Mouse (Mus musculus) cerebral cortex, adult 2 months (tissue): Measurements from ENCODE around the gene Fchsd2.

Experiments
- WGBS: fragments of 180-500 bp; shearing (Covaris S2); methylation state at CpG from one replicate; pipeline ENCODE4 v1.1.7; 2018; 5-methylcytosine and 5-hydroxymethylcytosine counted together

Gene Fchsd2

DNA sequence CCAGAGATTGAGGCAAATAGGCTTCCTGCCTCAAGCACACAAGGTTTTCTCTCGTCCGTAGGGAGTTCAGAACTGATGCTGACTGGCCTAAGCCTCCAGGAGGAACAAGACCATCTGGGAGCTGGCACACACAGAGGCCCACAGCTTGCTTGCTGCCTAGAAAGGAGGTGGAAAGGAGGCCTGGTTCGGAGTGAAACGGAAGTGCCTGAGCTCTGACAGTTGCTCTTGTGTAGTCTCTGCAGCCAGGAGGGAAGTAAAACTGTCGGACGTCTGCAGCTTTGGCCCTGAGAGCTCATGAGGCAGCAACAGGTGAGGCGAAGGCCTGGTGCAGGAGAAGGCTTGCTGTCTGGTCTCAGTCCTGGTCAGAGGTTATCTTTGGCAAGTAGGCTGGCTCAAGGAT lies at the start of gene Fchsd2:
Fchsd2 (plus strand) TSS at position 246 of the 400 bp plus-strand sequence.
- 56% methylated on average over 7 of the region's 7 CpGs for WGBS

DNA sequence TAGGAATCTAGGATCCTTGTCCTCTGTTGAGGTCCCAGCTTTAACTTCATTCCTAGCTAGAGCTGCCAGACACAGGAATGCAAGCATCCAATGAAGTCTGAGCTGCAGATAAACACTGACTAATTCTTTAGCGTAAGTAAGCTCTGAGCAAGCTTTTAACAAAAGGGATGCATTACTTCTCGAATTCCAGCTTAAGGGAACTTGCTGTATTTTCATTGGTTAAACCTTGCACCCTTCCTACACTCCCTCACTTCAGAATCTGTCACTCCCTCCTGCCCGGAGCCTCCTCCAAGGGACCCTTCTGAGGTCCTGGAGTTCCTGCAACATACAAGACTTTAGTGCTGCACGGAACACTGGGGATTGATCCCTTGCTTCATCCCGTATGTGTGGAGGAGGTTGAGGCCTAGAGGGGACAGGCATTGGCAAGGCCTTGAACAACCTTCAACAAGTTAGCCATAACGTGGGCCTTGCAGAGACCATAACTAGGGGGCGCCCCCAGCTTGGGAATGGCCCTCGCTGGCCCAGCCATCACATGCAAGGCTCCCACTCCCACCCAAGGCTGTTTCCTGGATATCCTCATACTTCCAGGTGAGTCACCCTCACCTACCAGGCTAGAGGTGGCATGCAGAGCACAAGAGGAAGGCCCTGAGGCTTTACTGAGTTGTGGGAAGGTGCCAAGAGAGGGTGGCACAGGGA lies 48.7 kb upstream of the Fchsd2 start:
- WGBS, result 84% methylated on average over 8 of the region's 8 CpGs

DNA sequence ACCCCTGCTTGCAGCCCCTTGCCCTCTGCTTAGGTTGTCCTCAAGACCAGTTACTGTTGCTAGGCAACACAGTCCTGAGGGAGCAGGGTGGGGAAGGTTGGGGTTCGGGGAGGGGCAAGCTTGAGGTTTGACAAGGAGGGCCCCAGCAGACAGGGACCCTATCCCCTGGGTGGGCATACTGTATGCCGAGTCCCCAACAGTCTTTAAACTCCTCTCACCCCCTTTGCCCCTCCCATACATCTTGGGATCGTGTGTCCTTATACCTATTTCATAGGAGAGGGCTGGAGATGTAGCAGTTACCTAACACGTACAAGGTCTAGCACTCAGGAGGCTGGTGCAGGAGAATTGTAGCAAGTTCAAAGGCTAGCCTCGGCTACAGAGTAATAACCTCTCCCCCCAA lies 44.4 kb upstream of the Fchsd2 start:
- 88% methylated on average over 5 of the region's 5 CpGs for WGBS

DNA sequence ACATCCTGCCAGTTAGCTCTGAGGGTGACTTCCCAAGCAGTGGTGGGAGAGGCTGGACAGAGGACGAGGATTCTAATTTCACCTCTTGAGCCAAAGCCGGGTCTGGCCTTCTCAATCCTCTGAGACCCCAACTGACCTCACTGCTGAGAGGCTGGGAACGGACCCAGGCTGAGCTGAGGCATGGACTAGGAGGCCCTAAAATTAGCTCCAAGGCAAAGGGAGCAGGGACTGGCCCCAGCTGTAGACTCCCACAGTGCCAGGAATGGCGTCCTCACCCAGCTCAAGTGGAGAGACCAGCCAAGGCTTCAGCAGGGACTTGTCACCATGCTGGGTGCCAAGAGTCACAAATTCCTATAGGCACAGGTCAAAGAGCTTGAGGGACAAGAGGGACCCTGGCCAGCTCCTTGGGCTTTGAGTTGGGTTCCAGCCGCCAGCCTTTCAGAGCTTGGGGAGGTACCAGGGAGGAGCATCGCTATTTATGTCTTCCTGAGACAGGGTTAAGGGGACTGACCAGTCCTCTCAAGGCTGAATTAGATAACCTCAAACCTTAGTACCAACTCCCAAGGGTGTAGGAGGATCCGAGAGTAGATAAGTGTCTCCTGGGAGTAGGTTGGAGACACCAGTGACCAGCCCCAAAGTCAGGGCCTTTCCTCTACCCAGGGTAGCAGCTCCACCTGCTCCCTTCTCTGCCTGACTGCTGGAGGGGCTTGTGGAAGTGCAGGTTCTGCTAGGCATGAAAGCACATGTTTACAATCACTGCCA lies 43.2 kb upstream of the Fchsd2 start:
- 87% methylated on average over 7 of the region's 7 CpGs for WGBS

DNA sequence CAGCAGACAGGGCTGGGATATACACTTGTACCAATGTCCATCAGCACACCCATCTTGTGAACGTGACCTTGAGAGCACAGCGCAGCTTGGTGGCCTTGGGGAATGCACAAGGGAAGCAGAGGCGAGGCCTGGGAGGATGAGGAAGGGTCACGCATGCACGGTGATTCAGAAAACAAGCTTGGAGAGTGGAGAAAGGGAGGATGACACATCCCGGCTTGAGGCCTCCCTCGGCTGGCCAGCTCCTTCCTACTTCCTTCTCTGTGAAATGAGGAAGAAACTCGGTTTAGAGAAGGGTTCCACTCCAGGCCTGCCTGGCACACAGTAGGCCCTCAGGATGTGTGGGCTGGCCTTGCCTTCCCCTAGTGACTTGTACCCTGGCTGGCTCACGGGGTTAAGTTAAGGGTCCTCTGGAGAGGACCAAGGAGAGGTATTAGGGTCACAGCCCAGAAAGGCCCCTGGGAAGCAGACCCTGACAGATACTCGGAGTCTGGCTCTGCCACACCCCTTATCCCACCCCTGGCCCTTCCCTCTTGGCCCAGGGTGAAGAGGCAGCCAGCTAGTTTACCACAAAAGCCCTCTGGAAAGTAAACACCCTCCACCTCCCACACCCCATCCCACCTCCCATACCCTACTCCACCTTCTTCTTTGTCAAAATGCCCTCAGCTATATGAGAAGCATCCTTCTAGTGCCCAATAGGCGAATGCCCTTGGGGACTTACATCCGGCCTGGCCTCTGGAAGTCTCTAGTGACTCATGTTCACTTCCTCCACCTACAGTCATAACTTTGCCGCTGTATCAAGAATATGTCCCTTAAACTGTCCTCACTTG lies 41.7 kb upstream of the Fchsd2 start:
- 79% methylated on average over 13 of the region's 13 CpGs for WGBS

DNA sequence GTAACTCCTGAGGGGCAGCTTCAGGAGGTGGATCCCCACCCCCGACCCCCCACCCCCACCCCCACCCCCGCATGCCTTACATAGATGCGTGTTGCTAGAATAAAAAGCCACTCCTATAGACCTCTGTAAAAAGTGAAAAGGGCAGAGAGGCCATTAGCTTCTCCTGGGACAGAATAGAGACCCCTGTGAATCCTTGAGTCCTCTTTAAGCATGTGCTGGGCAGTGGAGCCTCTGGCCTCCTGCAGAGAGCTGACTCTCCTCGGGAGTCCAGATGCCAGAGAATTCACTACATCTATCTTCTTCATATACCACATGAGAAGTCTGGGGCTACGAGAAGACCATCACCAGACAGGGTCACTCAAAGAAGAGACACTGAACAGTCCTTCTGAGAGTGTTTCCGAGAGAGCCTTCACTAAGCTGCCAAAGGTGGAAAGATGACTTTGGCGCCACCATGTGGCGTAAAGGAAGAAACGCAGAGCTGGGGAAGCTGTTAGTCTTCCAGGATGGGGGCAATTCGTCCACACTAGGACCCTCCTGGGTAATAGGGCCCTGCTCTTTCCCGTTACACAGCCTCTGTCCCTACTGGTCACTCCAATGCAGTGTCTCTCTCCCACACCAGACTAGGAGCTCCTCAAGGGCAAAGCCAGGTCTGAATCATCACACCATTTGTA lies 41.0 kb upstream of the Fchsd2 start:
- 18% methylated on average over 11 of the region's 11 CpGs for WGBS

DNA sequence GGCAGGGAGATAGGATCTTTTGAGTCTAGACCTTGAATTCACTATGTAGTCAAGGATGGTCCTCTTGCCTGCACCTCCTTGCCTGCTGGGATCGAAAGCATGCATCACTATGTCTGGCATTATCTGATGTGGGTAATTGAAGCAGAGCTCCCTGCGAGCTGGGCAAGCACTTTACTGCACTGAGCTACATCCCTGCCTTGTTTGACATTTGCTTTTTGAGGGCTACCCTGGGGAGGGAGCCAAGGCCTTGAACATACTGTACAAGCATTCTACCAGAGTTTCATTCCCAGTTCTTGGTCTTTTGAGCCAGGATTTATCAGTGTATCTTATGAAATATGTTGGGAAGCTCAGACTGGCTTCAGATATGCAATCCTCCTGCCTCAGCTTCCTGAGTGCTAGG lies 39.5 kb upstream of the Fchsd2 start:
- 64% methylated on average over 2 of the region's 2 CpGs for WGBS

DNA sequence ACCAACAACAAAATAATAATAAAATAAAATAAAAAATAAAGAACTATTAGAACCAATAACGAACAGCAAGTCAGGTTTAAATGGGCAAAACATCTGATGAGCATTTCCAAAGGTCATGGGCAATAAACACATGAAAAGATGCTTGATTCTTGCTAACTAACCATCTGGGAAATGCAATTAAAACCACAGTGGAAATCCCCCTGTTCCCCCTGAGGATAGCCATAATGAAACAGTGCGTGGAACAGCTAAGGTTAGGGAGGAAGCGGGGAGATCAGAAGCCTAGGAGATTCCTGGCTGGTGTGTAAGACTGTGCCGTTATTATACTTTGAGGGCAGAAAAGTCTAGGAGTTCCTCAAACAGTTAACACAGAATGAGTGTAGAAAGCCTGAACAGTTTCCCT lies 35.4 kb upstream of the Fchsd2 start:
- WGBS, result 74% methylated on average over 4 of the region's 4 CpGs

DNA sequence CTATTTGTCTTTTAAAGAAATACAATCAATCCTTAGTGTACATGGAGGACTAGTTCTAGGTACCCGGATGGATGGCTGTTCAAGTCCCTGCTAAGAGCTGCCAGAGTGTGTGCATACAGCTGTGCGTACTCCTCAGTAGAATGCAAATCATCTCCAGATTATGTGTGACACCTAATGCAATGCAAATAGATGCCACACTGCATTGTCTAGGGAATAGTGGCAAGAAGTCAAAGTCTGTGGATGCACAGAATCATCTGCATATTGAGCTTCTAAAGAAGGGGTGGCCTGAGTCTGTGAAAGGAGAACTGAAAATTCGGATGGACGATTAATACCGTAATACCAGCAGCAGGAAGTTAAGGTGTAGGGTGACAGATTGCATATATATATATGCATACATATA lies 33.5 kb upstream of the Fchsd2 start:
- 90% methylated on average over 5 of the region's 5 CpGs for WGBS

DNA sequence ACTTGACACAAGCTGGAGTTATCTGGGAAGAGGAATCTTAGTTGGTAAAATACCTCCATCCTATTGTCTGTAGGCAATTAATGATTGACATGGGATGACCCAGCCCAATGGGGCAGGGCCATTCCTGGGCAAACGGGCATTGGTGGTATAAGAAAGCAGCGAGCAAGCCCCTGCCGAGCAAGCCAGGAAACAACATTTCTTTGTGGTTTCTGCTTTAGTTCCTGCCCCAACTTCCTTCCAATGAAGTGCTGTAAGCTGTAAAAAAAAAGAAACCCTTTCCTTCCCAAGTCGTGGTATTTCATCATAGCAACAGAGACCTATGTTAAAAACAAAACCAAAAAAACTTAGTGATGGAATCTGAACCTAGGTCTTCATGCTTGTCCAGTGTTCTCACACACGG lies 32.2 kb upstream of the Fchsd2 start:
- WGBS, result 76% methylated on average over 5 of the region's 5 CpGs

DNA sequence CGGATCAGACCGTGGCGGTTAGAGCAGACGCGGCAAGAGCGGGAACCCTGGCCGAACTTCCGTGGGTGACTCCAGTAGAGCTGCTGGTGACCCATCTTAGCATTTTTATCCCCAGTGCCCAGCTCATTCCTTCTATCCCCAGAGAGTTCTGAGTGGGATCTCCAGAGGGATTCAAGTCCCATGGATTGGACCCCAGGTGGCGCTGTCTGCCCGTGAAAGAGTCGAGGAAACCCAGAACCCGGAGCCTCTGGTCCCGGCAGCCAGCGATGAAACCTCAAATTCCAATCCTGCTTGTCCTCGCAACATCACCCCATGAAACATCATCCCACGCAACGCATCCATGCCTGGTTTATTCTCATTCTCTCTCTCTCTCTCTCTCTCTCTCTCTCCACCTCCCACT lies 31.3 kb upstream of the Fchsd2 start:
- 7% methylated on average over 17 of the region's 17 CpGs for WGBS

DNA sequence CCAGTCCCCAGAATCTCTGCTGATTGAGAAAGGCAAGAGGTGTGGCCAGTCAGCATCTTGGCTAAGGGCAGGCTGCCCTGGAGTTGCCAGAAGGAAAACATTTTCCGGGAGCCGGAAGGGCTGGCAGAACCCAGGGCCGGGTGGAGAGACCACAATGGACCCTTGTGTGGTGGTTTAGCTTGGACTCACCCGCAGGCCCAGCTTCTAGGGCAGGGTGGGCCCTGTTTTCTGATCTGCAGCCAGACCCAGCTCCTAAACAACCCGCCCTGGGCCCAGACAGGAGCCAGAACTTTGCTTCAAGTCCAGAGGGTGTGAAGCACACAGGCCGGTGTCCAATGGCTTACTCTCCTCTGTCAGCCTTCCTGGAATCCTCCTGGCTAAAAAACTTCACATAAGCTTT lies 30.4 kb upstream of the Fchsd2 start:
- 81% methylated on average over 6 of the region's 6 CpGs for WGBS

DNA sequence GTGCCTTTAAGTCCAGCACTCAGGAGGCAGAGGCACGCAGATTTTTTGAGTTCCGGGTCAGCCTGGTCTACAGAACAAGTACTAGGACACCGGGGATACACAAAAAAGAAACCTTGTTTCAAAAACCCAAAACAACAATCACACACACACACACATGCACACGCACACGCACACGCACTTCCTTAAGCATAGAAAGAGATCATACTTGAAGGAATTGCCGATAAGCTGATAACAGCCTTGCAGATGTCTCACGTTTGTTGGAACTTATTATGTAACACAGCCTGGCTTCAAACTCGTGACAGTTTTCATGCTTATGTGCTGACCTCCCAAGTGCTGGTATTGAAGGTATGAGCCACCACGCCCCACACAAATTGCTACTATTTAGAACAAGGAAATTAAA lies 29.1 kb upstream of the Fchsd2 start:
- whole genome bisulfite sequencing, result 93% methylated on average over 10 of the region's 10 CpGs

DNA sequence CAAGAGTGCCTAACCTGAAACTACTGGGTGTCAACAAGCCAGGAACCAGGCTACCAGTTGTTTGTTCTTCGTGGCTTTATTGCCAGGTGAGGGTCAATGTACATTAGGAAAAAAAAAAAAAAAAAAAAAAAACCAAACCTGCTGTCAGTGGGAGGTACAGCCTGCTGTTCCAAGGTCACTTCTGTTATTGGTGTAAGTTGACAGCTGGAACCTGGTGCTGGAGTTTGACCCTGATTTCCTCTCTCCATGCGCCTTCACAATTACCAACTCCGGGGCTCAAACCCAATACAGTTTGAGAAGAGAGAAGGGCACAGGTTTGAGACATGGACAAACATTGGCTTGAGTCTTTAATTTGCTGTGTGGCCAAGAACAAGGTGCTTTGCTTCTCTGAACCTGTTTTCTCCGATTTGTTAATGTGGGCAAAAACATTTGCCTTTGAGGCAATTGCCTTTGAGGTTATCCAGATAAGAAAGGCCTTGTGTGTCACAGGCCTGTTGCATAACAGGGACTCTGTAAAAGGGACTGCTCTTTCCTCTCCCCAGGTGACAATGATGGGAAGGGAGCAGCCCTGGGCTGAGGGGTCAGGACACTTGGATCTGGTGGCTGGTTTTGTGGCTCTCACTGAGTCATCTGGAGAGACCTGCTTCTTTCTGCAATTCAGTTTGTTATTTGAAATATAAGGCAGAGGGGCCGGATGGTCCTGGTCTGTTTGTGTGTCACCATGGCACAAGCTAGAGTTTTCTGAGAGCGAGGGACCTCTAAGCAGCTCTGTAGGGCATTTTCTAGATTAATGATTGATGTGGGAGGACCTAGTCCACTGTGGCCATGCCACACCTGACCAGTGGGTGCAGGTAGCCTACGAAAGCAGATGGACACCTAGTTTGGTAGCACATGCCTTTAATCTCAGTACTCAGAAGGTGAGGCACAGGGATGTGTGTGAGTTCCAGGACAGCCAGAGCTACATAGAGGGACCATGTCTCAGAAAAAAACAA lies 27.7 kb upstream of the Fchsd2 start:
- 93% methylated on average over 7 of the region's 7 CpGs for WGBS

DNA sequence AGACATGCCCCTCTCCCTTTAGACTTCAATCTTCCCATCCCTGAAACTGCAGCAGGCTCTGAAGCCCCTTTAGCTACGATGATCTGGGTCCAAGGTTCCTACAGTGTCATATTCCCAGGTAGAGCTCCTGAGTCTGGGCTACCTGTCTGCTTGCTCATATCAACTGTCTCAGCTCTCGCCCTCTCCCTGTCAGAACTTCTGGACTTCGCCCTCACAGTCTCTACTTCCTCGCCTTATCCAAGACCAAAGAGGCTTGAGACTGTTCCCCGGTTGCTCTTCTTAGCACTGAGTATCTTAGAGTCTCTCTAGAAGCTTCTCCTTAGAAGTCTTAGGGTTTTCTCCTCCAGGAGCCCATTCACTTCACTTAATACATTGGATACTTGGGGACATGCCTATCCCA lies 26.7 kb upstream of the Fchsd2 start:
- 96% methylated on average over 5 of the region's 5 CpGs for WGBS

DNA sequence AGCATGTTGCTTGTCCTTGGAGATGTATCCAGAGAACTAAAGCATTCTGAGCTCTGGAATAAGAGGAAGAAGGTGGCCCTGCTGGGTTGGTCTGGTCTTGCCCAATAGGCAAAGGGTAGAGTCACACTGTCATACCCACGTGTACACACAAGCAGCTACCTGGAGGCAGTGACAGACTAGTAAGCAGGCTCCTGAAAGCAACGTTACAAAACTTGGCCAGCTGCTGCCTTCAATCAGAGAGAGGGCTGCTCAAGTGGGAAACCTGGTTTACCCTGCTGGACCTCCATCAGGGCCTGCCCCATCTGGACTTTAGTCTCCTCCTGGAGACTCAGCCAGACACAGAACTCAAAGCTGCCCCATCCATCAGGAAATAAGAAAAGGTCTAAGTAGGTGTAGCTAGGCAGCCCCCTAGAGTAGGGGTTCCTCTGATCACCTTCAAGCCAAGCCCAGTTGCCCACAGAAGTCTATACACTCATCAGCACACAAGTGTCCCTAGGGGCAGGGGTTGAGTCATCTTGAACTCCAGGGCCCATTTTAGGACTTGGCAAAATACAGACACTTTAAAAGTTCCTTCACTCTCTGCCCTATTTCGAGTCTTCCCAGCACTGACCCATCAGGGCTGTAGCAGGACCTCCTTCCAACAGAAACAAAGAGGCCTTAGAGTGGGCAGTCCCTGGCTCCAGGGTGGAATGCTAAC lies 25.9 kb upstream of the Fchsd2 start:
- WGBS, result 72% methylated on average over 3 of the region's 3 CpGs

DNA sequence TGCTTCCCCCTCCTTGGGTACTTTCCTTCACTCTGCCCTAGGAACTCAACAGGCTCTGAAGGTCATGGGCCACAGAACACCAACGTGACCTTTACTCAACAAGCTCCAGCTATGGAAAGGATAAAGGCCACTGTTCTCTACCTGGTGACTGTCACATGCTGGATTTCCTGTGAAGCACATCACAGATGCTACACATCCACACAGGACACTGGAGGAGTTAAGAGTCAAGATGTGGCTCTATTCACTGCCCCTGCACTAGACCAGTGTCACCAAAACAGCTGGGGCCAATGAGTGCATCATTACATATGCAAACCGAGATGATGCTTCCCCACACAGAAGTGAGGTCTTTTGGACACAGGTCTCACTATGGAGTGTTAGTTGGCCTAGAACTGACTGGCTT lies 25.1 kb upstream of the Fchsd2 start:
- 90% methylated on average over 2 of the region's 2 CpGs for WGBS

DNA sequence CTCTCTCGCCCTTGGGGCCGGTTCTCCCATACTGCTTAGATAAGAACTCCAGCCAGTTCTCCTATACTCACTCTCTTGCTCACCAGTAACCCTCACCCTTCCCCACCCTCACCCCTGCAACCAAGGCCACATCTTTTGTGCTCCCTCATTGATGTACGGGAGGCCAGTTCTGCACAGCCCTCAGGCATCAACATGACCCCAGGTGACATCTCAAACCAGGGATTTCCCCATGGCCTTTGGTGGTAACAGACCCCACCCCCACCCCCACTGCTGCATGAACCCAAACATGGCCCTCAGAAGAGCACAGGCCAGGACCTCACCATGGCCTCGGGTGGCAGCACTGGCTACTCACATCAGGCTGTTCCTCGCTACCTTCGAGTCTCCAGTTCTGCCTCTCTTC lies 23.4 kb upstream of the Fchsd2 start:
- 95% methylated on average over 6 of the region's 6 CpGs for WGBS

DNA sequence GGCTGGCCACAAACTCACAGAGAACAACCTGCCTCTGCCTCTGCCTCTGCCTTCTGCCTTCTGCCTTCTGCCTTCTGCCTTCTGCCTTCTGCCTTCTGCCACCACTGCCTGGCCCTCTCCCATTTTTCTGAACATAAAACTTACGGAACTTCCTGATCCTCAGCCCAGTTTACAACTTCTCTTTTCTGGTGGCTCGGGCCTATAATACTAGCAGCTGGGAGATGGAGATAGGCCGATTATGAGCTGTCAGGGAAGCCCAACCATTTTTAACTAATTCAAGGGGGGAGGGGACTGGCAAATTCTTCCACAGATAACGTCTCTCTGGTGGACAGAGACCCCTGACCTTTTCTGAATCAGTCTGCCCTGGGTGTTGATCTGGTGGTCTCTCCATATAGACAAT lies 22.3 kb upstream of the Fchsd2 start:
- WGBS, result 67% methylated on average over 4 of the region's 4 CpGs

DNA sequence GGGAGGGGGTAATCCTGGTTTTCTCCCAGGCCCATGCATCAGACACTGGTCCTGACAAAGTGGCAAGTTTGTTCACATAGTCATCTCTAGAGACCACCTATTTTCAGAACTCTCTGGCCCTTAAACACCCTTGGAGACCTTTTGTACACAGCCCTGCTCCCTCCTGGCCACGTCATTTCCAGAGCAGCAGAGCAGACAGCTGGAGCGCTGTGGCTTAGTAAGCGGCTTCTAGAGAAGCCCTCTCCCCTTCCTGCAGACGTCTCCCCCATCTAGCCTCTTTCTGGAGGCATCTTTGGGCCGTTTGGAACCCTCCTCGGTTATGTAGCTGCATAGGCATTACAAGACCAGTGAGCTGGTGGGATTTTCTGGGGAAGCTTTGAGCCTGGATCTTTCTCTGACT lies 21.6 kb upstream of the Fchsd2 start:
- WGBS, result 75% methylated on average over 6 of the region's 6 CpGs
